Mouse (Mus musculus) T-cell, adult 2 months (primary cell): ENCODE measurements around the gene Nipsnap3b.

Experiments used
- DNase-seq: peaks from one replicate; pipeline ENCODE4 v3.0.0; 2022; ENCODE audit warnings: low spot score

Gene Nipsnap3b

DNA sequence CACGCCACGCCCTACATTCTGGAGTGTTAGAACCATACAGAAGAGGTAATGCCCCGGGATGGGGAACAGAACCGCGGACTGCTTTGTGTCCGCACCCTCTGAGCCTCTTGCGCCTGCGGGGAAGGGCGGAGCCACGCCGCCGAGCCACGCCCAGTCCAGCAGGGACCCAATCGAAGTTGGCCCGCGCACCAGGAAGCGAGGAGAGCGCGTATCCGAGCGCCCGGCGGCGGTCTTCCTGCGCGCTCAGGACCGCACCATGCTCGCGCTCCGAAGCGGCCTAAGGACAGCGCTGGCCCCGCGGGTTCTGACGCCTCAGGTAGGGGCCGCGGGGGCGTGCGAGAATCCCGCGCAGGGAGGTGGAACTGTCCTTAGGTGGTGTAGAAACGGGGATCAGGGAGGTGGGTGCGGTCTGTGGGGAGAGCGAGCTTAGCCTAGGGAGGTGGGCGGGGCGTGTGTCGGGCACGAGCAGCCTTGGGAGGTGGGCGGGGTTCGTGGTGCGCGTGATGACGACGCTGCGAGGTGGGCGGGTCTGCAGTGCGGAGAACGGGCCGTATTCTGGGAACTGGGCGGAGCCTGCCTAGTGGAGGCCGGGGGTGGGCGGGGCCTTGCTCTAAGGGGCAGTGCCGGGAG lies at the start of gene Nipsnap3b:
TSS of gene Nipsnap3b (plus strand) at position 149 of the 630 bp plus-strand sequence.
- DNase-seq: peak; percentile 89

- DNase-seq: no peak
Observed at GRCm38 (mm10) chr4:52964247-52964646, 47.4 kb upstream of the Nipsnap3b start, which contains the start of gene Olfr270. Gene Olfr270, plus strand, starts transcription at chr4:52964547.

DNA sequence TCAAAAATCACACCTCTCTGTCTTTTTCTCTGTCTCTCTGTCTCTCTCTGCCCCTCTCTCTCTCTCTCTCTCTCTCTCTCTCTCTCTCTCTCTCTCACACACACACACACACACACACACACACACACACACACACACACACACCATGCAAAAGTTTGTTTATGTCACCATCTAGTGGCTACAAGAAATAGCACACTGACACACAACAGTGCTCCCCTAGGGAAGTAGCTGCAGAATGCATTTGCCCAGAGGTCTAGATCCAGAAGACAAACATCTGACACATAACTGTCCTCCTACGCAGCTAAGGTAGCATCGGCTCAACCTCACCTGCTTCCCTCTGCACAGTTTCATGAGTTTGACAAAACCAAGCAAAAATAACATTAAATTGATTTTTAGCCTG lies 26.5 kb upstream of the Nipsnap3b start:
- DNase-seq: no peak

GRCm38 (mm10) chr4:52986266-52986665 lies 25.4 kb upstream of the Nipsnap3b start:
- no peak for DNase-seq

- no peak for DNase-seq
Observed at GRCm38 (mm10) chr4:52989248-52989647, 22.4 kb upstream of the Nipsnap3b start, which contains the start of gene Nipsnap3a. Gene Nipsnap3a, plus strand, starts transcription at chr4:52989272.

DNA sequence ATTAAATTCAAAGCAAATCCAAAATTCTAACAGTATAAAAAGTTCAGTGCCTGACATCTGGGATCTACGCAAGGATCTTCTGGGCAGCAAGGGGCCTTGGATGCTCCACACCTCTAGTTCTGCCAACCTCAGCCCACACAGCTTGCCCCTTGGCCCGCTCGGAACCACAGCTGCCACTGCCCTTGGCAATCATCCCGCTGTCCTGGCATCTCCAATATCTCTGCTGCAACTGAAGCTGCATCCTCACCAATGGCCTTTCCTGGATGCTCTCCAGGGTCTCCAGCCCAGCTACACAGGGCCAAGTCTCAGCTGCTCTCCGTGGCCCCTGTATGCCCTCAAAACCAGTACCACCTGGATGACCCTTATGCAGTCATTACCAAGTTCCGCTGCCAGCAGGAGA lies 12.2 kb upstream of the Nipsnap3b start:
- DNase-seq: no peak

GRCm38 (mm10) chr4:53000154-53000553 lies 11.5 kb upstream of the Nipsnap3b start:
- no peak for DNase-seq

- DNase-seq: no peak
Observed at GRCm38 (mm10) chr4:53009183-53009582, 2.5 kb upstream of the Nipsnap3b start.

GRCm38 (mm10) chr4:53009871-53010270 lies 1.8 kb upstream of the Nipsnap3b start:
- DNase-seq: no peak

GRCm38 (mm10) chr4:53014421-53014820 lies 2.7 kb downstream of the Nipsnap3b start:
- DNase-seq: no peak

DNA sequence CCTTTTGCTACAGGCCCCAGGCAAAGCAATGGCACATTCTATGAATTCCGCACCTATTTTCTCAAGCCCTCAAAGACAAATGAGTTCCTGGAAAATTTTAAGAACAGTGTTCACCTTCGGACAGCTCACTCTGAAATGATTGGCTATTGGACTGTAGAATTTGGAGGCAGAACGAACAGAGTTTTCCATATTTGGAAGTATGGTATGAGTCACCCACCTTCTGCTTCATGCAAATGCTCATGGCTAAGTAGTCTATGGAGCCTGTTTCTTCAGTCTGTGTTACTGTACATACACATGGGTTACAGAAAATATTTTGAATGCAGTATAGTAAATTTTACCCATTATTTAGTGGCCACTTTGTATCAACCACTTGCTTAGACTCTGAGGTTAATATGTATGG lies 3.3 kb downstream of the Nipsnap3b start:
- no peak for DNase-seq

DNA sequence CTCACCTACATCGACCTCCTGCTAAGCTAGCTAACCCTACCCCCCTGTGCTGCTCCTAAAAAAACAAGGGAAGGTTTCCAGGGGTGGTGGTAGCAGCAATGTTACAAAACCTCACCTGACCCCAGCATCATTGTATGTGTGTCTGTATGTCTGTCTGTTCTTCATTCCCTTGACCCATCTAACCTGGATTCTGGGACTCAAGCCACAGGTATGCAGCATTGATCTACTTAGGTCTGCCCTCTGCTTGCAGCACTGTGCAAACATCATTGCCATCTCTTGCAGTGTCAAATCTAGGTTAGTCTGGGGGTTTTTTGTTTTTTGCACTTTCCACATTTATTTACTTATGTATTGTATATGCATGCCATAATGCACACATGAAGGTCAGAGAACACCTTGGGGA lies 6.7 kb downstream of the Nipsnap3b start:
- no peak for DNase-seq

GRCm38 (mm10) chr4:53023189-53023925 lies 11.7 kb downstream of the Nipsnap3b start:
- no peak for DNase-seq

DNA sequence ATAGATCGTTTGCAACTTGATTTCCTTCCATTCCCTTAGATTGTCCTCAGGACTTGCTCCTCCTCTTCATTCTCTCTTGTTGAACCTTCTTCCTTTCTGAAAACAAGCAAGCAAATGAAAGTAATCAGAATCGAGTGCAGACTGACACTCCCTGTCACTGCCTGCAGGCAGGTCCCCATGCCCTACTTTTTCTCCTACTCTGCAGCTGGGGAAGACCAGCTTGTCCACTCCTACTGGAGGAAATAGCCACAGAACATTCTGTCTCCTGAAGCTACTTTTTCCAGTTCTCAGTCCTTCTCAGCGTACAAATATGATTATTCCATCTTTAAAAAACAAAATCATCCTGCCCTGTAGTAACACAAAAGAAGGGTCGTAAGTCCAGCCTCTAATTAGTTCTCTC lies 12.7 kb downstream of the Nipsnap3b start:
- no peak for DNase-seq

DNA sequence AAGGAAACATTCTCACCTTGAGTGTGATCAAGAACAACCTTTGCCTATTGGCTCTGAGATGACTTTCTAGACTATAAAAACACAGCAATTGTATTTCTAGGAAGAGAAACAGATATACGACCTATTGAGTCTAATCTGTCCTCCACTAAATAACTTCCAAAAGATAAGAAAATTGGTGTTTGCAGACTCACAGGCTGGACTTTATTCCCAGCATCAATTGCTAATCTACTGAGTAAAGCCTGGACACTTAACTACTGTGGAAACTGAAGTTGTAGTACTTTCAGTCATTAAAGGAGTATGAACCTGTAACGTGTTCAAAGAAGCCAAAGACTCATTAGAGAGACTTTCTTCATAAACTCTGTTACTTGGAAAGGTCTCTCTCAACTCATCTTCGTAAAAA lies 16.1 kb downstream of the Nipsnap3b start:
- no peak for DNase-seq

GRCm38 (mm10) chr4:53030326-53030948 lies 18.8 kb downstream of the Nipsnap3b start:
- DNase-seq: no peak

DNA sequence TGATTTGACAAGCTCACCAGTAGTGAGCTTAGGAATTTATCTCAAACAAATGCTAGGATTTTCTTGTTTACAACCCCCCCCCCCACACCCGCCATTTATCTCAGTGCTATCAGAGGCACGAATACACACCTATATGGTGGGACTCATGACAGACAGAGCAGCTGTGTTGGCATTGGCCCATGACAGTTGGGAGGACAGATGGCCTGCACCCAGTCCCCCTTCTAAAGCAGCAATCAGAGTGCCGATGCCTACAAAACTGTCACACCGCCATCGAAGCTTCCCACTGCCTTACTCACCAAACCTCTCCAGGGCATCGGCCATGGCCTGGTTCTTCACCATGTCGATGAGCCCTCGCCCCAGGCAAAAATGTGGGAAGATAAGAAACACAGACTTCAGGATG lies 32.1 kb downstream of the Nipsnap3b start:
- no peak for DNase-seq

- DNase-seq: no peak
Observed at GRCm38 (mm10) chr4:53045807-53046206, 34.1 kb downstream of the Nipsnap3b start.

DNA sequence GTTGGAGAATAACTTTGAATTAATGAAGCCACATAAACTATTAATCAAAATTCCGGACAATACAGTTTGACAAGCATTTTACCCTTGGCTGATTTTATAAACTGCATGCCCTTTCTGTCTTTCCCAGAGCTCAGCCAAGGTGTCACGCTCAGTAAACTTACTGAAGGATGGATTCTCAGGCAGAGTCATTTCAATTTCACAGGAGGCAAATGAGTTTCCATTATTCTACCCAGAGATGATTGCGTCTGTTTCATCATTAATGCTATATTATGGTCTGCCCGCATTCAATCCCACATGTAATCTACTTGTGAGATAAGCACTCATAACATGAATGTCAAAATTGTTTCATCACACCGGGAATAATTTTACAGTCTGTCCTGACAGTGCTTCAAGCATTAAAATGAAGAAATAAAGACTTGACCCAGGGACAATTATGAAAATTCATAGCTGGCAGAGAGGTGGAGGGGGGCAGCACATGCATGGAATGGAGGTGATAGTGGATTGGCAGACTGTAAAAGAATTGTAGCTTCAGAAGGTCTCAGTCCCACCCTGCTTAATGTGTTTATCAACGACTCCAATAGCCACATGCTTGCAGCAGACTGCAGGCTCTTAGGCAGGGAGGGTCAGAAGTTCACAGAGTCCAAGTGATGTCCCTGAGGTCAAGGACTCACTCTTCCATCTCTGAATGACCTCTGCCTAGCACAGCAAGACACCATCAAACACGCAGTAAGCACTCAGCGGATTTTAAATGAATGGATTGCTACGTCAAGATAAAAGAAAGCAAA lies 34.8 kb downstream of the Nipsnap3b start:
- no peak for DNase-seq

DNA sequence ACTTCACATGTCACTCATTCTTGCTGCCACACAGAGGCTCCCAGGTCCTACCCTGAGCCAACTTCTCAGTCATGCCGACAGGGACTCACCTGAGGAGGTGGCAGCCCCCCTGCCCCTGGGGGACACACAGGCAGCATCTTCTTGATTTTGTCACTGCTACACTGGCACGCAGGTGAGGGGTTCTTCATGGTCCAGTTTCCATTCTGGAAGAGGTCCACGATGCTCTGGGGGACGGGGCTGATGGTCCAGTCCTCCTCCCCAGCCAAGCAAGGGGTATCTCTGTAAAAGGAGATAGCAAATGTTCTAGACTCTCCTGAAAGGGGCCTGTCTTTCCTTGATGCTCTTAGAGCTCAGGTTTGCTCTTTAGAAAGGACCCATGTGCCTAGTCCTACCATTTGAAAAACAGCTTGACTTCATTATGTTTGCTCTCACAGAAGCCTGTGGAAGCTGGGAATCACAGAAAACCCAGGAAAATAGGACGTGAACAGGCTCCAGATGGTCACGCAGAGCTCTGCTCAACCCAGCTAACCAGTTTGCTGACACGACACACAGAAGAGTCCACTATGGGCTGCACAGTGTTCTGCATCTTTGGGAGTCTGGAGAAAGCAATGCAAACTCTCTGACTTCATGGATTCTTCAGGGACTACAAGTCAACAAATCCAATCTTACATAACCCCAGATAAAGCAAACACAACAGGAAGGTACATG lies 50.8 kb downstream of the Nipsnap3b start:
- DNase-seq: no peak
